Mouse (Mus musculus) heart, adult 2 months (tissue): ENCODE results near the gene Cchcr1. TPM values are rescaled to one million over a fixed set of nuclear protein-coding genes. Genes with fewer than 3 reads are reported as not detected.

Experiments used
- DNase-seq, 2 experiments: peaks; one replicate each; pipeline ENCODE4 v3.0.0; 2021
- H3K27ac ChIP-seq: fragments of 200-600 bp; 2 replicates; pipeline ENCODE4 v1.8.1; 2022
- H3K27me3 ChIP-seq: fragments of 200-500 bp; 2 replicates; pipeline ENCODE4 v1.6.1; 2012; ENCODE audit warnings: mild to moderate bottlenecking, low read length, inconsistent platforms, mixed read lengths; ENCODE audit not compliant: control insufficient read depth, insufficient read depth
- H3K36me3 ChIP-seq: fragments of 200-500 bp; 2 replicates; pipeline ENCODE4 v1.6.1; 2012; ENCODE audit warnings: low read length, inconsistent platforms; ENCODE audit not compliant: control insufficient read depth, insufficient read depth
- H3K4me1 ChIP-seq: fragments of 200-500 bp; 2 replicates; pipeline ENCODE4 v1.6.1; 2011; ENCODE audit warnings: low read length; ENCODE audit not compliant: control insufficient read depth, insufficient read depth
- H3K4me3 ChIP-seq: fragments of 200-600 bp; 2 replicates; pipeline ENCODE4 v1.8.1; 2022
- H3K79me2 ChIP-seq: fragments of 200-500 bp; replicated peaks from 2 replicates; pipeline ENCODE4 v1.6.1; 2012; ENCODE audit warnings: mild to moderate bottlenecking, inconsistent platforms, low read length, moderate library complexity, mixed read lengths; ENCODE audit not compliant: control insufficient read depth, insufficient read depth
- H3K9ac ChIP-seq: fragments of 200-500 bp; 2 replicates; pipeline ENCODE4 v1.6.1; 2012; ENCODE audit warnings: low read depth, mild to moderate bottlenecking, control low read depth, inconsistent platforms, low read length, mixed read lengths
- CTCF ChIP-seq: fragments of 200-600 bp; IDR thresholded peaks from 2 replicates; pipeline ENCODE4 v1.8.1; 2022; ENCODE audit warnings: antibody characterized with exemption, mild to moderate bottlenecking, moderate library complexity
- EP300 ChIP-seq: fragments of 200-500 bp; IDR thresholded peaks from 2 replicates; pipeline ENCODE4 v1.6.1; 2011; ENCODE audit warnings: low read depth, low read length, control low read depth; ENCODE audit not compliant: insufficient read depth
- POLR2A ChIP-seq: fragments of 200-500 bp; IDR thresholded peaks from 2 replicates; pipeline ENCODE4 v1.6.1; 2011; ENCODE audit warnings: mild to moderate bottlenecking, low read depth, low read length, control low read depth; ENCODE audit not compliant: insufficient read depth
- WGBS: fragments of 180-500 bp; shearing (Covaris S2); methylation state at CpG from one replicate; pipeline ENCODE4 v1.1.7; 2018; 5-methylcytosine and 5-hydroxymethylcytosine counted together
- intact Hi-C: fragments of 180-260 bp; cut with DNase I; formaldehyde crosslinking; loops from one replicate; pipeline ENCODE4 v1.15.1; 2025
- polyA plus RNA-seq: library from polyadenylated mRNA; depleted of rRNA; stranded (reverse); fragments of >200 nt; gene quantifications from 2 replicates; pipeline ENCODE4 v1.2.3, GENCODE M21; 2012
- total RNA-seq, 2 experiments: library from RNA; stranded (reverse); gene quantifications; 2 replicates each; pipeline ENCODE4 v1.2.3; 2021

The Cchcr1 gene
- total and polyA plus RNA-seq, 3 experiments, result 1.9 to 3.7 (median 2.2) TPM

DNA sequence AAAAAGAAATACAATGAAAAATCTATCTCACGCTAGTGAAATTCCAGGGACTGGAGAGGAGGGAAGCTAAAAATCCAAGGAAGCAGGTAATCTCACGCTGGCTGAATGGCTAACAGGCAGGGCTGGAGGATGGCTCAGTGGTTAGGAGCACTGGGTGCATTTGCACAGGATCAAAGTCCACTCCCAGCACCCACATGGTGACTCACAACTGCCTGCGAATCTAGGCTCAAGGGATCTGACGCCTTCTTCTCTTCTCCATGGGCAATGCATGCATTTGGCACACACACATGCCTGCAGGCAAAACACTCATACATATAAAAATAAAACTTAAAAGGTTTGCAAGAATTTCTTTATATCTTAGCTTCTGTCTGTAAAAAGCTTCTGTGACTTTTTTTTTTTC lies 20.5 kb downstream of the Cchcr1 start:
- 83% methylated on average over 4 of the region's 4 CpGs for WGBS
- Histone ChIP-seq H3K36me3 (no peaks in the 10 kb centered on the region), H3K27me3 (no peaks in the 10 kb centered on the region), H3K4me3 (no peak overlapping the region), H3K79me2 (no peaks in the 10 kb centered on the region), H3K27ac (no peak overlapping the region), H3K4me1 (no peaks in the 10 kb centered on the region), H3K9ac (no peak overlapping the region)
- TF ChIP-seq CTCF, result no peak
- intact Hi-C loops, result no loop called here
- no peak for DNase-seq

DNA sequence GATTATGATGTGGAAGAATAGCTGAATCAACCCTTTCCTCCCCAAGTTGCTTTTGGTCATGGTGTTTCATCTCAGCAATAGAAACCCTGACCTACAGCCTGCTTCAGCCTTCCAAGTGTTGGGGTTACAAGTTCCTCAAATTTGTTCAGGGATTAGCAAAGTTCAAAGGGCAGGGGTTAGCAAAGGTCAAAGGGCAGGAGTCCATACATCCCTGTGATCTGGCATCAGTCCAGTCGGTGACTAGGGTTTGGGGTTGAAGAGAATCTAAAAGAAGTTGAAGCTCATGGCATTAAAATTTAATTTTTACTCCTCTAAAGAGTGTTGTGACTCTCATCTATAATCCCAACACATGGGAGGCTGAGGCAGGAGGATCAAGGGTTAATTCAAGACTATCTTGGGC lies 21.6 kb downstream of the Cchcr1 start:
- no peak overlapping the region for H3K27ac ChIP-seq
- DNase-seq, result no peak
- 67% methylated on average over 1 of the region's 1 CpGs for WGBS
- no peaks in the 10 kb centered on the region for H3K79me2 ChIP-seq
- no peak overlapping the region for H3K4me3 ChIP-seq
- H3K4me1 ChIP-seq, result no peaks in the 10 kb centered on the region
- no peaks in the 10 kb centered on the region for H3K27me3 ChIP-seq
- TF ChIP-seq CTCF (no peak), EP300 (no peak), POLR2A (no peak)
- H3K36me3 ChIP-seq, result no peaks in the 10 kb centered on the region
- intact Hi-C loops, result no loop called here
- no peak overlapping the region for H3K9ac ChIP-seq

DNA sequence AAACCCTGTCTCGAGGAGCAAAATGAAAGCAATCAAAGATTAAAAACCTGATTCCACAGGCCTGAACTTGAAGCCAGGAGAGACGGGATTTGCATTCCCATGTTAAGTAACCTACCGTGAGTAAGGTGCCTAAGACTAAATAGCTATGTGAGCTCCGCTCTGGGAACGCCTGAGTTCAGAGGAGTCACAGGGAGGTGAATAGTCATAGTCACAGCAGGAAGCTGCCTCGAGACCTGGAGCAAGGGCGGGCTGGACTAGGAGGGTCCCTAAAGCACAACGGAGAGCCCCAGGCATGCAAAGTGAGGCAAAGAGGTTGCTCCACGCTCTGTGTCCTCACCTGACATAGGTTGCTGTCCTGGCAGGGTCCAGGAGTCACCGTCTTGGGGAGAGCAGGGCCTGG lies 22.6 kb downstream of the Cchcr1 start:
- intact Hi-C loops, result no loop called here
- TF ChIP-seq CTCF (no peak), EP300 (no peak), POLR2A (no peak)
- no peak overlapping the region for H3K4me3 ChIP-seq
- no peaks in the 10 kb centered on the region for H3K4me1 ChIP-seq
- 57% methylated on average over 10 of the region's 10 CpGs for WGBS
- H3K27ac ChIP-seq, result no peak overlapping the region
- H3K27me3 ChIP-seq, result no peaks in the 10 kb centered on the region
- no peak for DNase-seq
- no peak overlapping the region for H3K9ac ChIP-seq
- H3K79me2 ChIP-seq, result no peaks in the 10 kb centered on the region
- no peaks in the 10 kb centered on the region for H3K36me3 ChIP-seq

GRCm38 (mm10) chr17:35542761-35543411 lies 26.0 kb downstream of the Cchcr1 start:
- 78% methylated on average over 15 of the region's 15 CpGs for WGBS
- no peaks in the 10 kb centered on the region for H3K36me3 ChIP-seq
- no peak overlapping the region for H3K9ac ChIP-seq
- intact Hi-C loops, result no loop called here
- no peaks in the 10 kb centered on the region for H3K79me2 ChIP-seq
- no peaks in the 10 kb centered on the region for H3K27me3 ChIP-seq
- no peak overlapping the region; the same call in 1 of the 2 replicates for H3K27ac ChIP-seq
- no peak for TF ChIP-seq POLR2A
- TF ChIP-seq CTCF, result no peak
- TF ChIP-seq EP300, result no peak
- no peaks in the 10 kb centered on the region for H3K4me1 ChIP-seq
- DNase-seq, result no peak
- no peak overlapping the region for H3K4me3 ChIP-seq

DNA sequence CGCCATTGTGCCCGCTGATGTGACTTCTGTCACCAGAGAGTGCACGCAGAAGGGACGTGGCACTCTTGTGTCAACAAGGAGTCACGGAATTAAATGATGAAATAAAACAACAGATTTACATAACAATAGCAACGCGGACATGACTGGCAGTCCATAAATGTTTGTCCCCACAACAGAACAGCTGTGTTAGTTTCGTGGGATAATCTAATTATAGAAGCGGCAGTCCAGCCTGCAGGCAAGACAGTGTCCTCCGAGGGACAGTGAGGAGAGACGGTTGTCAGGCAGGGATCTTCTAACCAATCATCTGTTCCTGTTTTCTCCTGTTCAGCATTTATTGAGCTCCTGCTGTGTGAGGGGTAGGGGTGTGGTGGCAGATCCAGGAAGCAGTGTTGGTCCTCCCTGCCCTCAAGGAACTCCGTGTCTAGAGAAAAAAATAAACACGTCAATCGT lies 26.5 kb downstream of the Cchcr1 start:
- Histone ChIP-seq H3K4me1 (no peaks in the 10 kb centered on the region), H3K79me2 (no peaks in the 10 kb centered on the region), H3K4me3 (no peak overlapping the region), H3K36me3 (no peaks in the 10 kb centered on the region), H3K27me3 (no peaks in the 10 kb centered on the region), H3K9ac (no peak overlapping the region), H3K27ac (peak overlapping the region; percentile 26; the same call in 1 of the 2 replicates)
- no peak for DNase-seq
- intact Hi-C loops, result no loop called here
- TF ChIP-seq CTCF, result no peak
- TF ChIP-seq EP300, result no peak
- no peak for TF ChIP-seq POLR2A
- WGBS, result 31% methylated on average over 14 of the region's 14 CpGs

DNA sequence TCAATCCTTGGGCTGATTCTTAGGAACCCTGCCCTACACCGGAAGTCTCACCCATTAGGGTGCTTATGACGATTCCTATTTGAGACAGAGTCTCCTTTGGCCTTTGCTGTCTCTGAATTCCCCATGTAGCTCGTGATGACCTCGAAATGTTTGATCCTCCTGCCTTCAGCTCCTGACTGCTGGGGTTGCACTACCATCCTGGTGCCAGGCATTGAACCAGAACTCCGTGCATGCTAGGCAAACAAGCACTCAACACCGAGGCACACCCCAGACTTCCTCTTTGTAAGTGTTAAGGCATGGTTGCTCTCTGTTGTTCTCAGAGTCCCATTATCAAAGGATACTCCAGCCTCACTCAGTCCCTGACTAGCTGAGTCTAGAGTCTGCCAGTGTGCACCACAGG lies 27.1 kb downstream of the Cchcr1 start:
- Histone ChIP-seq H3K27ac (no peak overlapping the region), H3K27me3 (no peaks in the 10 kb centered on the region), H3K79me2 (no peaks in the 10 kb centered on the region), H3K9ac (no peak overlapping the region), H3K4me3 (no peak overlapping the region), H3K36me3 (no peaks in the 10 kb centered on the region), H3K4me1 (peaks cover 3% of the 10 kb centered on the region)
- intact Hi-C loops, result loop anchor here (2.0 kb wide), 1 partner anchor 35 kb away; no protein-coding TSS in a partner anchor
- TF ChIP-seq POLR2A, result no peak
- TF ChIP-seq EP300, result no peak
- no peak for TF ChIP-seq CTCF
- WGBS, result 55% methylated on average over 6 of the region's 6 CpGs
- no peak for DNase-seq
